Mouse (Mus musculus): ENCODE data around the gene Ucn2. TPM values are rescaled to one million over a fixed set of nuclear protein-coding genes. Genes with fewer than 3 reads are reported as not detected.

Ucn2 gene
- polyA plus RNA-seq, 1 experiment from 2014 or later, result 0.32 TPM

DNA sequence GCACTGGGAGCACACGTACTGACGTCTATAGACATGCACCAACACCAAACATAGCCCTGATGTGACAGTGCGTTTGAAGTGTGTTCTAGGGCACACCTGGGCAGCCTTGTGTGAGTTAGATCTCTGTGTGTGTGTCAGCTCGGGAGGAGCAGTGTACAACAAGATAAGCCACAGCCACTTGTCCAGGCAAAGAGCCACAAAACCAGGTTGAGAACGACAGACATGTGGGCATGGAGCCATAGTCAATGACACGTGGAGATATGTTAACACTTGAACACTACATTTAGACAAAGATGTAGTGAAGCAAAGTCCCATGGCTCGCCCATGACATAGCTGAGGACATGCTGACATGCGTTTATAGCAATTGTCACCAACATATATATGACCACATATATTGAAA lies 15.2 kb upstream of the Ucn2 start:
- H3K4me2 ChIP-seq (replicated peaks), result no peak overlapping the region
- H3K9me3 ChIP-seq, result no peaks in the 10 kb centered on the region
- H3K27me3 ChIP-seq, result no peaks in the 10 kb centered on the region
- ATAC-seq (ENCODE audit: insufficient number of reproducible peaks, insufficient read depth, low FRiP score, low TSS enrichment), result no peak
- no peak overlapping the region for H3K27ac ChIP-seq
- 83% methylated on average over 8 of the region's 8 CpGs for WGBS
- H3K36me3 ChIP-seq, result 0 out of 2 replicates have a peak, but pooled peaks cover 2% of the 10 kb centered on the region
- H3K4me3 ChIP-seq, result no peak overlapping the region
- H3K4me1 ChIP-seq, result no peaks in the 10 kb centered on the region
- H3K9ac ChIP-seq, result no peak overlapping the region

GRCm38 (mm10) chr9:108976483-108976882 lies 9.3 kb upstream of the Ucn2 start:
- no peak overlapping the region for H3K4me2 ChIP-seq (replicated peaks)
- H3K27ac ChIP-seq, result no peak overlapping the region
- no peaks in the 10 kb centered on the region for H3K27me3 ChIP-seq
- H3K4me1 ChIP-seq, result no peaks in the 10 kb centered on the region
- H3K9me3 ChIP-seq, result no peaks in the 10 kb centered on the region
- no peak overlapping the region for H3K9ac ChIP-seq
- no peak overlapping the region for H3K4me3 ChIP-seq
- WGBS, result 74% methylated on average over 9 of the region's 9 CpGs
- no peak for ATAC-seq (ENCODE audit: insufficient number of reproducible peaks, insufficient read depth, low FRiP score, low TSS enrichment)
- 0 out of 2 replicates have a peak, but pooled peaks cover 2% of the 10 kb centered on the region for H3K36me3 ChIP-seq

DNA sequence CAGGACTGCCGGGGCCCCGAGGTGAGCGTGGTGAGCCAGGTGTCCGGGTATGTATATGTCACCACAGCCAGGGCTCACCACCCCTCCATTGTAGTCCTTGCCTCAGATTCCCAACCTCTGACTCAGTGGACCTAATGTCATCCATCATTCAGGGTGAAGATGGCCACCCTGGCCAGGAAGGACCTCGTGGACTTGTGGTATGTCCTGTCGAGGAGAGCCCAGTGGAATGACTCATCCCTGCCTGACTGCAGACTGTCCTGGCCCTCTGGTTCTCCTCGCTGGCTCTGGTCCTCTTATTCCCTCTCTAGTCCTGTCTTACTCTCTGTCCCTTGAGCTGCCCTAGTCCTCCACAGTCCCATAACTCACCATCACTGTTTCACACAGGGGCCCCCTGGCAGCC lies 7.8 kb upstream of the Ucn2 start:
- no peak overlapping the region for H3K4me2 ChIP-seq (replicated peaks)
- no peaks in the 10 kb centered on the region for H3K27me3 ChIP-seq
- H3K4me3 ChIP-seq, result no peak overlapping the region
- no peak for ATAC-seq (ENCODE audit: insufficient number of reproducible peaks, insufficient read depth, low FRiP score, low TSS enrichment)
- no peak overlapping the region for H3K27ac ChIP-seq
- WGBS, result 80% methylated on average over 7 of the region's 7 CpGs
- 0 out of 2 replicates have a peak, but pooled peaks cover 2% of the 10 kb centered on the region for H3K36me3 ChIP-seq
- H3K9ac ChIP-seq, result no peak overlapping the region
- no peaks in the 10 kb centered on the region for H3K4me1 ChIP-seq
- H3K9me3 ChIP-seq, result no peaks in the 10 kb centered on the region

GRCm38 (mm10) chr9:108982498-108982897 lies 3.3 kb upstream of the Ucn2 start:
- ATAC-seq (ENCODE audit: insufficient number of reproducible peaks, insufficient read depth, low FRiP score, low TSS enrichment), result no peak
- WGBS, result 82% methylated on average over 8 of the region's 8 CpGs

DNA sequence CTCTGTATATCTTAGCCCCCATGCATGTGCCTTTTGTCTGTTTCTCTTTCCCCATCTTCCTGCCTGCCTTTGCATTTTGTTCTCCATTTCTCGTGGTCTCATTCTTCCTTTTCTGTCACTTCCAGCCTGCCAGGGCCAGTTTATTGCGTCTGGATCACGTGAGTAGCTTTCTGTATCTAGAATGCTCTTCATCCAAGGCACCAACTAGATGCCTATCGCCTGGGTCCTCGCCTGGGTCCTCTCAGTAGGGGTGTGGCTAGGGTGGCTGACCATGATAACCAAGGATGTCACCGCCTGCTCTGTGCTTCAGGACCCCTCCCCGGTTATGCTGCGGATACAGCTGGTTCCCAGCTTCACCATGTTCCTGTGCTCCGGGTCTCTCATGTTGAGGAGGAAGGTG lies 2.6 kb upstream of the Ucn2 start:
- no peak for ATAC-seq (ENCODE audit: insufficient number of reproducible peaks, insufficient read depth, low FRiP score, low TSS enrichment)
- no peaks in the 10 kb centered on the region for H3K9me3 ChIP-seq
- no peaks in the 10 kb centered on the region for H3K27me3 ChIP-seq
- no peaks in the 10 kb centered on the region for H3K36me3 ChIP-seq
- H3K27ac ChIP-seq, result no peak overlapping the region
- no peak overlapping the region for H3K4me2 ChIP-seq (replicated peaks)
- 81% methylated on average over 9 of the region's 9 CpGs for WGBS
- H3K9ac ChIP-seq, result no peak overlapping the region; the same call in 1 of the 2 replicates
- no peak overlapping the region for H3K4me3 ChIP-seq
- H3K4me1 ChIP-seq, result peaks cover 5% of the 10 kb centered on the region

More at GRCm38 (mm10) chr9:108982498-108982897, 3.3 kb upstream of the Ucn2 start:
- Histone ChIP-seq H3K9ac (no peak overlapping the region), H3K4me1 (no peaks in the 10 kb centered on the region), H3K9me3 (no peaks in the 10 kb centered on the region), H3K27ac (no peak overlapping the region), H3K4me2 (replicated peaks) (no peak overlapping the region), H3K27me3 (no peaks in the 10 kb centered on the region), H3K36me3 (no peaks in the 10 kb centered on the region), H3K4me3 (no peak overlapping the region)

GRCm38 (mm10) chr9:108987704-108988350 lies 2.0 kb downstream of the Ucn2 start:
- no peak overlapping the region for H3K9ac ChIP-seq
- no peaks in the 10 kb centered on the region for H3K36me3 ChIP-seq
- 21% methylated on average over 15 of the region's 15 CpGs for WGBS
- no peak for ATAC-seq (ENCODE audit: insufficient number of reproducible peaks, insufficient read depth, low FRiP score, low TSS enrichment)
- H3K27me3 ChIP-seq, result no peaks in the 10 kb centered on the region
- H3K4me2 ChIP-seq (replicated peaks), result peak overlapping the region; percentile 41
- no peaks in the 10 kb centered on the region for H3K9me3 ChIP-seq
- H3K4me3 ChIP-seq, result peak overlapping the region; percentile 8; the same call in 1 of the 2 replicates
- peaks cover 14% of the 10 kb centered on the region for H3K4me1 ChIP-seq
- H3K27ac ChIP-seq, result 0 out of 2 replicates have a peak overlapping the region, but pooled peaks have one; percentile 41

DNA sequence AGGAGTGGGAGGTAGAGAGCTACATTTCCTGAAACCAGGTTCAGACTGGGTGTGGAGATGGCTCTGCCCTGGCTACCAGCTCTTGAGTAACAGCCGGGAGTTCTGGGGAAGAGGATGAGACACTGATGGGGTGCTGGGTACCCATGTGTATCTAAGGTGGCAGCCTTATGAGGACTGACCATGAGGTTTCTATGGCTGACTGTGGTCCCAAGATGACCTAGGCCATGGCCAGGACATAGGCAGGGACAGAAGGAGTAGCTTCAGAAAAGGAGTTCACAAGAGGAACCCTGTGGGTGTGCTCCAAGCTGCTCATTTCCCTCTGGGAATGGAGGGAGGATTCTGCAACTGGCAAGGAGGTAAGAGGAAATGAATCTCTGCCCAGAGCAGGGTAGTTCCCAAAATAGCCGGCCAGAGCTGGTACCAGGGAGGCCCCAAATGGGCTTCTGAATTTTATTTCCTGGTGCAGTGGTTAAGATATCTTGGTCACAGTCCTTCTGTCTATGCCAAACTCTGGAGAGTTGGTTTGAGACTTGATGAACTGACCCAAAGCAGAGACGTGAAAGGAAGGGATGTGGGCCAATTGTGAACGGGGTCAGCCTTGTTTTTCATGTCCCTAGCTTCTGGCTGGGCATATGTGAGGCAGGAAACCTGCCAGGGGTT lies 4.1 kb downstream of the Ucn2 start:
- peak overlapping the region; percentile 84; the same call in 1 of the 2 replicates for H3K27ac ChIP-seq
- H3K9me3 ChIP-seq, result no peaks in the 10 kb centered on the region
- ATAC-seq (ENCODE audit: insufficient number of reproducible peaks, insufficient read depth, low FRiP score, low TSS enrichment), result no peak
- peaks cover 18% of the 10 kb centered on the region for H3K4me1 ChIP-seq
- H3K4me2 ChIP-seq (replicated peaks), result no peak overlapping the region
- no peak overlapping the region for H3K4me3 ChIP-seq
- no peaks in the 10 kb centered on the region for H3K36me3 ChIP-seq
- H3K27me3 ChIP-seq, result no peaks in the 10 kb centered on the region
- H3K9ac ChIP-seq, result no peak overlapping the region
- WGBS, result 79% methylated on average over 4 of the region's 4 CpGs

- Histone ChIP-seq H3K4me3 (no peak overlapping the region), H3K27me3 (no peaks in the 10 kb centered on the region), H3K9me3 (no peaks in the 10 kb centered on the region), H3K36me3 (no peaks in the 10 kb centered on the region), H3K4me1 (peaks cover 19% of the 10 kb centered on the region), H3K9ac (no peak overlapping the region), H3K4me2 (replicated peaks) (no peak overlapping the region), H3K27ac (peak overlapping the region; percentile 84; the same call in 1 of the 2 replicates)
- 32% methylated on average over 7 of the region's 7 CpGs for WGBS
- ATAC-seq (ENCODE audit: insufficient number of reproducible peaks, insufficient read depth, low FRiP score, low TSS enrichment), result no peak
Observed at GRCm38 (mm10) chr9:108990462-108990820, 4.6 kb downstream of the Ucn2 start.

DNA sequence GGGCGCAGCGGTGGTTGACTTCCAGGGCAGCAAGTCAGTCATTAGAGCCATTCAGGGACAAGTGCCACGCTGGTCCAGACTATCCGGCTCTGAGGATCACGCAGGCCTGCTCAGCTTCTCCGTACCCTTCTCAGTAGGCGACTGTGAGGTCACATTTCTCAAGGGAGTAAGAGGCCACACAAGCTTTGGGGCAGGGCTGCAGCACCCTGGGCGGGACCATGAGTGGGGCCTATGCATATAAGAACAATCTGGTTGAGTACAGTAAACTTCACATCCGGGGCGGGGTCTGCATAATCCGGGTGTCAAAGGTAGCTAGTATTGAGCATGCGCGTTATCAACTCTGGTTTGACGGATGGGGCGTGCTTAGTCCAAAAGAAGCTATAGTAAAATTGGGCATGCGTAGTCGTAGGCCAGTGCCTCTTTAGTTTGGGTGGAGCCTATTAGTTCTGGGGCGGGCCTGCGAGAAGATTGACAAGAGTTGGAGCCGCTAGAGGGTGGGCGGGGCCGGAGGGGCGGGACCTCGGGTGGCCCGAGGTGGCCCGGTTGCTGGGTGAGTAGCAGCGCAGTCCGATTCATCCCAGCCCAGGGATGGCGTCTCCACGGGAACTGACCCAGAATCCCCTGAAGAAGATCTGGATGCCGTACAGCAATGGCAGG lies 5.7 kb downstream of the Ucn2 start, which contains the start of gene Pfkfb4:
Pfkfb4 (plus strand) TSS at position 351 of the 657 bp plus-strand sequence.
- Histone ChIP-seq H3K27me3 (no peaks in the 10 kb centered on the region), H3K9ac (peak within 1 kb of the TSS; percentile 60), H3K9me3 (no peaks in the 10 kb centered on the region), H3K4me2 (replicated peaks) (peak within 1 kb of the TSS; percentile 64), H3K27ac (peak within 1 kb of the TSS; percentile 84), H3K4me1 (peaks cover 23% of the 10 kb centered on the region), H3K4me3 (peak within 1 kb of the TSS; percentile 64), H3K36me3 (no peaks in the 10 kb centered on the region)
- ATAC-seq (ENCODE audit: insufficient number of reproducible peaks, insufficient read depth, low FRiP score, low TSS enrichment), result peak; percentile 93
- WGBS, result 1% methylated on average over 31 of the region's 31 CpGs

DNA sequence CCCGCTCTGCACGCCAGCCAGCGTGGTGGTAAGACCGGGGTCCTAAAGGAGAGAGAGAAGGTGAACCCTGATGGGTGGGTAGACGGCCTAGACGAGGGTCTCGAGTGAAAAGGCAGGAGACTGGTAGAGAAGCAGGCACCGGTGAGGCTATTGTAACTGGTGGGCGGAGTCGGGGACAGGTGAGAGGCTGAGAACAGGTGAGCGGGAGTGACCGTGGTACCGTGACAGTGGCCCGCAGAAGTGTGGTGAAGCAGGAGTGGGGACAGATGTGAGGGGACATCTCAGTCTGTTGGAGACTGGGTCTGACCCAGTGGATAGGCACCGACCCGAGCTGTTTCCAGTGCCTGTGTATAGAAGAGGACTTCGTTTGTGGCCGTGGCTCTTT lies 6.3 kb downstream of the Ucn2 start:
- ATAC-seq (ENCODE audit: insufficient number of reproducible peaks, insufficient read depth, low FRiP score, low TSS enrichment), result no peak; the same call in none of the 2 replicates
- Histone ChIP-seq H3K4me3 (peak overlapping the region; percentile 64), H3K4me2 (replicated peaks) (peak overlapping the region; percentile 64), H3K9me3 (no peaks in the 10 kb centered on the region), H3K4me1 (peaks cover 23% of the 10 kb centered on the region), H3K36me3 (no peaks in the 10 kb centered on the region), H3K27me3 (no peaks in the 10 kb centered on the region), H3K27ac (no peak overlapping the region; the same call in 1 of the 2 replicates), H3K9ac (peak overlapping the region; percentile 60)
- 10% methylated on average over 18 of the region's 18 CpGs for WGBS

DNA sequence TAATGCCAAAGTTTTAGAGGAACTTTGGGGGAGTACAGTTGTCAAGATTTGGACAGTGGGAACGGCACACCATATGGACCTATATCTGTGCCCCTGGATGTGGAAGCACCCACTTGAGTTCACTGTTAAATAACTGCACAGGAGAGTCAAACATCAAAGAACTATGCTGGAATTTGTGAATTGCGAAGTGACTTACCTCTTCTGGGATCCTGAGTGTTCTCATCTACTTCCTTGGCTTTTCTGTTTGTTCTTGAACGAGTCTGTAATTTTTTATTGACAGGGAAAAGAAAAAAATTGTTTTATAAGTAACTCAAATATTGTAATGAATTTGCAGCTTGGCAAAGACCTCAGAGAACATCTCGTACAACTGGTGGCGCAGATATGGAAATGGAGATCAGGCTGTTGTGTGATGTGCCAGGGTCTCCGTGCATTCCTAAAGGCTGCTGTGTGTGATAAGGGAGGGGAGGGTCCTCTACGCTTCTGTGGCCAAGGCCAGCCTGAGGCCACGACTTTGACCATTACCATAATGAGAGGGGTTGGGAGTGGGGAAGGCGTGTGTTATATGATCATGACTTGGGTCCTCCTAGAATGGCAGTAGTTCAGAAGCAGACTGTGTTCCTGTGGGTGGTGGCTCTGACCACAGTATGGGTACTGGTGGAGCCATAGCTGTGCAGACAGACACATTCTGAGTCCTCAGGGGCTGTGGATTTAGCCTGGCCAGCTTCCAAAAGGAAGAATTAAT lies 7.0 kb downstream of the Ucn2 start:
- Histone ChIP-seq H3K9ac (no peak overlapping the region), H3K27ac (no peak overlapping the region), H3K9me3 (no peaks in the 10 kb centered on the region), H3K36me3 (no peaks in the 10 kb centered on the region), H3K4me3 (peak overlapping the region; percentile 64), H3K27me3 (no peaks in the 10 kb centered on the region), H3K4me1 (peaks cover 23% of the 10 kb centered on the region), H3K4me2 (replicated peaks) (peak overlapping the region; percentile 64)
- ATAC-seq (ENCODE audit: insufficient number of reproducible peaks, insufficient read depth, low FRiP score, low TSS enrichment), result no peak
- 82% methylated on average over 9 of the region's 9 CpGs for WGBS

Data from embryonic facial prominence, embryonic 12.5 days (tissue).